Mouse (Mus musculus) liver, embryonic 11.5 days (tissue): Measurements from ENCODE around the gene Rnf4. TPM values are rescaled to one million over a fixed set of nuclear protein-coding genes. Genes with fewer than 3 reads are reported as not detected.

Experiments used
- ATAC-seq: fragments of 200-750 bp; cut with Nextera tagmentation; replicated peaks from 2 replicates; pipeline ENCODE4 v1.8.0; 2017; ENCODE audit warnings: moderate number of reproducible peaks, mild to moderate bottlenecking, moderate TSS enrichment, moderate library complexity; ENCODE audit not compliant: low FRiP score
- DNase-seq: peaks from one replicate; pipeline ENCODE4 v3.0.0-alpha.2; 2017; ENCODE audit warnings: low spot score
- H3K27ac ChIP-seq: fragments of 300-500 bp; sonication (generic); 2 replicates; pipeline ENCODE4 v1.5.1; 2014; ENCODE audit warnings: mild to moderate bottlenecking, low read depth, low read length, control low read depth
- H3K27me3 ChIP-seq: fragments of 300-500 bp; sonication (generic); replicated peaks from 2 replicates; pipeline ENCODE4 v1.6.1; 2014; ENCODE audit warnings: low read length, mixed read lengths; ENCODE audit not compliant: control insufficient read depth, insufficient read depth
- H3K36me3 ChIP-seq: fragments of 300-500 bp; sonication (generic); 2 replicates; pipeline ENCODE4 v1.6.1; 2014; ENCODE audit warnings: mild to moderate bottlenecking, low read length, moderate library complexity, mixed read lengths; ENCODE audit not compliant: control insufficient read depth, insufficient read depth
- H3K4me1 ChIP-seq: fragments of 300-500 bp; sonication (generic); replicated peaks from 2 replicates; pipeline ENCODE4 v1.6.1; 2014; ENCODE audit warnings: low read length, mixed read lengths; ENCODE audit not compliant: control insufficient read depth, insufficient read depth
- H3K4me2 ChIP-seq: fragments of 300-500 bp; sonication (generic); 2 replicates; pipeline ENCODE4 v1.6.1; 2014; ENCODE audit warnings: mild to moderate bottlenecking, control low read depth, moderate library complexity
- H3K4me3 ChIP-seq: fragments of 300-500 bp; sonication (generic); 2 replicates; pipeline ENCODE4 v1.5.1; 2014; ENCODE audit warnings: low read depth, low read length, control low read depth
- H3K9ac ChIP-seq: fragments of 300-500 bp; sonication (generic); 2 replicates; pipeline ENCODE4 v1.6.1; 2014; ENCODE audit warnings: low read depth, low read length, control low read depth
- H3K9me3 ChIP-seq: fragments of 300-500 bp; sonication (generic); 2 replicates; pipeline ENCODE4 v1.6.1; 2016; ENCODE audit warnings: low read length, inconsistent platforms, mixed read lengths; ENCODE audit not compliant: control insufficient read depth
- WGBS: fragments of 180-500 bp; shearing (Covaris S2); extraction: QIAGEN DNeasy Blood & Tissue Kit; methylation state at CpG from one replicate; pipeline ENCODE4 v1.1.7; 2014; 5-methylcytosine and 5-hydroxymethylcytosine counted together
- polyA plus RNA-seq: library from polyadenylated mRNA; unstranded; fragments of >200 nt; fragmentation: Nextera tagmentation; extraction: Ambion mirVana; gene quantifications from 2 replicates; pipeline ENCODE4 v1.2.1, GENCODE M21; 2014

The Rnf4 gene
- polyA plus RNA-seq, 1 experiment from 2014 or later, result 151 TPM

- ATAC-seq, result no peak
- H3K4me2 ChIP-seq, result no peak overlapping the region
- no peak overlapping the region for H3K27ac ChIP-seq
- H3K4me1 ChIP-seq, result no peaks in the 10 kb centered on the region
- H3K9ac ChIP-seq, result no peak overlapping the region
- H3K36me3 ChIP-seq, result peaks cover 13% of the 10 kb centered on the region; the same call in 1 of the 2 replicates
- no peaks in the 10 kb centered on the region for H3K9me3 ChIP-seq
- no peak for DNase-seq
- no peaks in the 10 kb centered on the region for H3K27me3 ChIP-seq
- no peak overlapping the region for H3K4me3 ChIP-seq
These were observed 27.0 kb downstream of the Rnf4 start for GRCm38 (mm10) chr5:34363115-34363514.

DNA sequence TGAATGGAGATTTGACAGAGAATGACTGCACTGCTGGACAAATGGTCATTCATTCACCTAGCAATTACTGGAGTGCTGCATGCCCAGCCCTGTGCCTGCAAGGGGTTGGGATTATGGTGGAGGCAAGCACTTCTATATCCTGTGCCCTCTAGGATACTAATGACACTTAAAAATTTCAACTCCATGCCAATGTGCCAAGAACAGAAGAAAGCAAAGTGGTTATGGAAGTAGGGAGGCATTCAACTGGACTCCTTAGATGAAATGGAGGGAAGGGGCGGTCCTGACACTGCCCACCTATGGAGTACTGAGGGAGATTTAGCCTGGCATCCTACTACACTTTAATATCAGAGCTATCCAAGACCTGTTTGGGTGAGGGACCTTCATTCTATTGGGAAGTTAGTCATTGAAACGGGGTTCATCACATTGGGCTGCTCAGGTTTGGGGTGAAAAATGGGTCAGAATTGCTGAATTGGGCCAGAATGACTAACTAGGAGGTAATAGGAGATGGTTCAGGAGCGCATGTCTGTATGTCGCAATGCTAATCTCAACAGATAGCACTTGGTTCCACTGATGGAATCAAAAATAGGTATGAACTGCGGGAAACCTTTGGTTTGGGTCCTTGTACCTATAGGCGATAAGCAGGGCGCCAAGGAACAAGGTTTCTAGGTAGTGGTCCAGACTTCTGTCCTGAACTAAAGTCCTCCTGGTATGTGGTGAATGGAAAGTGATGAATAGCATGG, 32.6 kb downstream of the Rnf4 start:
- WGBS, result 69% methylated on average over 7 of the region's 7 CpGs
- H3K4me2 ChIP-seq, result peak overlapping the region; percentile 86
- H3K9me3 ChIP-seq, result no peaks in the 10 kb centered on the region
- H3K4me3 ChIP-seq, result peak overlapping the region; percentile 96
- H3K36me3 ChIP-seq, result no peaks in the 10 kb centered on the region; the same call in 1 of the 2 replicates
- no peak for ATAC-seq
- peaks cover 10% of the 10 kb centered on the region for H3K4me1 ChIP-seq
- H3K9ac ChIP-seq, result peak overlapping the region; percentile 82
- no peaks in the 10 kb centered on the region for H3K27me3 ChIP-seq
- peak overlapping the region; percentile 71 for H3K27ac ChIP-seq
- peak; percentile 38 for DNase-seq

DNA sequence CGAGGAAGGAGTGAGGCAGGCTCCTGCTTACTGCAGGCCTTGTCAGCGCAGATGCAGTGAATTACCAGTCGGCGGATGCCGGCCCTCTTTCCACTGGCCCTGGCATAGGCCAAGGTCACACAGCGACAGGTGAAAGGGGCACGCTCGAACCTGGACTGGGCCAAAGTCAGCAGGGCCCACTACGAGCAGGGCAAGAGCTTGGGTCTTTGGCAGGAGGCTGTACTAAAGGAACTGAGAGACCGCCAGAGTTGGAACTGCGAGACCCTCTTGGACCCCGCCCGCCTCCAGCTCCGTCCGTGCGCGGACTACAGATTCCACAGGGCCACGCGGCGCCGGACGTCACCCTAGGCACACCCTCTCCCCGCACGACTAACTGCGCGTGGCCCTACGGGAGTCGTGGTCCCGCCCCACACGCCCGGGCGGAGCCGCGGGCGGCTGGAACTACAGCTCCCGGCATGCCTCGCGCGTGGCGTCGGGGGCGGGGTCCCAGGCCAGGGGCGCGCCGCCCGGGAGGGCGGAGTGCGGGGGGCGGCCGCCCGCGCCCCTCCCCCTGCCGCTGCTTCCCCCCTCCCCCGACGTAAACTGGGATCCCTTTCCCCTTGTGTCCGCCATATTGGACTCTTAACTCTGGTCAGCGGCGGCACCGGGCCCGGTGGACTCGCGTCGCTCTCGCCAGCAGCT, 33.4 kb downstream of the Rnf4 start, which contains the start of gene Fam193a:
TSS of gene Fam193a (plus strand) at position 593 of the 681 bp plus-strand sequence.
- Histone ChIP-seq H3K4me3 (peak within 1 kb of the TSS; percentile 96), H3K27me3 (no peaks in the 10 kb centered on the region), H3K9me3 (no peaks in the 10 kb centered on the region), H3K27ac (peak within 1 kb of the TSS; percentile 80), H3K9ac (peak within 1 kb of the TSS; percentile 95), H3K4me2 (peak within 1 kb of the TSS; percentile 90), H3K36me3 (no peaks in the 10 kb centered on the region; the same call in 1 of the 2 replicates), H3K4me1 (peaks cover 10% of the 10 kb centered on the region)
- ATAC-seq (peak; percentile 99), DNase-seq (peak; percentile 96)
- under 1% methylated on average over 51 of the region's 64 CpGs for WGBS

DNA sequence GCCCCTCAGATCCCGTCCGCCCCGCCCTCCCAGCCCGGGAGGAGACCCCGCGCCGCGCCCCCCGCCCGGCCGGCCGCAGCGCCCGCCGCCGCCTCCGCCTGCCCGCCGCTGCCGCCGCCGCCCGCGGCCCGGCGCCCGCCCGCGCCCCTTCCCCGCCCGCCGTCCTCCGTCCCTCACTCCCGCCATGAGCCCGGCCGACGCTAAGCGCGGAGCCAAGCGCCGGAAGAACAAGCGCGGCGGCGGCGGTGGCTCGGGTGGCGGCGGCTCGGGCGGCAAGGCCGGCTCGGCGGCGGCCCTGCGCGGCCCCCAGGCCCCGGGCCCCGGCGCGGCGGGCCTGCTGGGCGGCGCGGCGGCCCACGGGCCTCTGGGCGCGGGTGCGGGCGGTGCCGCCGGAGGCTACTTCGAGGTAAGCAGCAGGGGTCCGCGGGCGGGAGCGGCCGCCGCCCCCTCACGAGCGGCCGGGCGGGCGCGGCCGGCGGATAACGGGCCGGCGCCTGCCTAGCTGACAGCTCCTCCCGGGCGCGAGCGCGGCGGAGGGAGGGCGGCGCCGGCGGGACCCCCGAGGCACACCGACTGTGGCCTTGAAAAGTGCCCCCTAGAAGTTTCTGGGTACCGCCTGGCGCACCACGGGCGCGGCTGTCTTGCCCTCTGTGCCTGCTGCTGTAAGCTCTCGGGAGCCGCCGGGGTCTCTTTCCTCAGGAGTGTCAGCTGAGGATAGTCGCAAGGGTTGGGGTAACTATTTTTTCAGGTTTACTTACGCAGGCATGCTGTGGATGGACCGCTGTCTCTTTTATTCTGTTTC, 34.1 kb downstream of the Rnf4 start:
- no peak for ATAC-seq
- H3K27me3 ChIP-seq, result no peaks in the 10 kb centered on the region
- WGBS, result under 1% methylated on average over 64 of the region's 114 CpGs

DNA sequence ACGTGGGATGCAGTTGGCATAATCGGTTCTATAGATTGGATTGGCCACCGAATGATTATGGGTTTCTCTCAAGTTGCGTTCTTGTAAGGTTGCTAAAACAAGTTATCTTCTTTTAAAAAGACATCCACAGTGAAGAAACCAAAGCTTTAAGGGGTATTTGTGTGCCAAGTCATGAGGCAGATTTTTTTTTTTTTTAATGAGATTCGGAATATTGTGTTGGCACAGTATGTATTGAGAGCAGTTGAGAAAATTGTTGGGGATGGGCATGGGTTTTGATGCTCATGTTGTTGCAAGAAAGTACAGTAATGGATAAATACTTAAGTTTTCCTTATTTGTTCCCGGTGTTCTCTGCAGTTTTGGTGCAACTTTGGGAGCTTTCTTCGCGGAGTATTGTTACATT, 34.8 kb downstream of the Rnf4 start:
- H3K4me3 ChIP-seq, result peak overlapping the region; percentile 96
- H3K27ac ChIP-seq, result no peak overlapping the region
- WGBS, result 36% methylated on average over 8 of the region's 8 CpGs
- ATAC-seq (no peak), DNase-seq (no peak)
- peak overlapping the region; percentile 95 for H3K9ac ChIP-seq
- peaks cover 10% of the 10 kb centered on the region for H3K4me1 ChIP-seq
- peak overlapping the region; percentile 90 for H3K4me2 ChIP-seq
- no peaks in the 10 kb centered on the region for H3K9me3 ChIP-seq
- no peaks in the 10 kb centered on the region for H3K27me3 ChIP-seq
- no peaks in the 10 kb centered on the region for H3K36me3 ChIP-seq

More for the DNA sequence above, 34.1 kb downstream of the Rnf4 start:
- Histone ChIP-seq H3K4me2 (peak overlapping the region; percentile 90), H3K4me3 (peak overlapping the region; percentile 96), H3K27ac (peak overlapping the region; percentile 80), H3K36me3 (no peaks in the 10 kb centered on the region; the same call in 1 of the 2 replicates), H3K9me3 (no peaks in the 10 kb centered on the region), H3K4me1 (peaks cover 10% of the 10 kb centered on the region), H3K9ac (peak overlapping the region; percentile 95)
- peak; percentile 48 for DNase-seq

DNA sequence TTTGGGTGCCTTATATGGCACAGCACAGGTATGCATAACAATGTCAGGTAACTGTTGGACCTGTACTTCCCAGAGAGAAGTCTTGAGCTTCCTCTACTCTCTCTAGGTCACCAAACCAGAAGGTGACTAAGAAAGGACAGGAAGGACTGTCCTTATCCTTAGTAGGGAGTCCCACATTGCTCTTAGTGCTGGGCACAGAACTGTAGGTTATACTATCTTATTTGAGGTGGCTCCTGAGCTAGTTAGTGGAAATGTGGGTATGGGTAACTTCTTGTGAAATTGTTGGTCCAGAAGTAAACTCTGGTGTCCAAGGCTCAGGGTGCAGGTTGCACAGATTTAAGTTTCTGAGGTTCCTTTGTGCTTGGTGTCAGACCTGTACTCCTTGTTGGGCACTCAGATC, 36.1 kb downstream of the Rnf4 start:
- Histone ChIP-seq H3K4me2 (peak overlapping the region; percentile 25; the same call in 1 of the 2 replicates), H3K36me3 (no peaks in the 10 kb centered on the region), H3K4me1 (peaks cover 10% of the 10 kb centered on the region), H3K27me3 (no peaks in the 10 kb centered on the region), H3K9ac (no peak overlapping the region), H3K27ac (no peak overlapping the region), H3K4me3 (no peak overlapping the region), H3K9me3 (no peaks in the 10 kb centered on the region)
- no peak for DNase-seq
- ATAC-seq, result no peak

DNA sequence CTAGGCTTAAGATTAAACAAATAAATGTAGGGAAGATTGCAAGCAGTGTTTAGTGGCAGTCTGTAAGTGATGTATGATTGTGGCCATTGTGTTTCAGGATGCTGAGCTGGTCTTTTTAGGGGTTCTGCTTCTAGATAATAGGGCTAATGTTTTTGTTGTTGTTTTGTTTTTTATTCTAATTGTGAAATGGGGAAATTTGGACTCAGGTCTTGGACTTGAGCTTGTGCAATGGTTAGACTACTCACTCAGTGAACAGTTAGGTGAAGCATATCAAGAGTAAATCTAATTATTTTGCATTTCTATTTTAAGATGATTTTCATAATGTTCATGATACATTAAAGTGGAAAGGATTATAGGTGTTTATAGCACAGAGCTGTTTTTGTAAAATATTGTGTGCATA, 36.5 kb downstream of the Rnf4 start:
- ATAC-seq (no peak), DNase-seq (no peak)
- H3K9me3 ChIP-seq, result no peaks in the 10 kb centered on the region
- no peak overlapping the region for H3K4me2 ChIP-seq
- H3K36me3 ChIP-seq, result no peaks in the 10 kb centered on the region
- no peak overlapping the region for H3K9ac ChIP-seq
- H3K4me3 ChIP-seq, result no peak overlapping the region
- H3K27ac ChIP-seq, result no peak overlapping the region
- no peaks in the 10 kb centered on the region for H3K27me3 ChIP-seq
- peaks cover 10% of the 10 kb centered on the region for H3K4me1 ChIP-seq

DNA sequence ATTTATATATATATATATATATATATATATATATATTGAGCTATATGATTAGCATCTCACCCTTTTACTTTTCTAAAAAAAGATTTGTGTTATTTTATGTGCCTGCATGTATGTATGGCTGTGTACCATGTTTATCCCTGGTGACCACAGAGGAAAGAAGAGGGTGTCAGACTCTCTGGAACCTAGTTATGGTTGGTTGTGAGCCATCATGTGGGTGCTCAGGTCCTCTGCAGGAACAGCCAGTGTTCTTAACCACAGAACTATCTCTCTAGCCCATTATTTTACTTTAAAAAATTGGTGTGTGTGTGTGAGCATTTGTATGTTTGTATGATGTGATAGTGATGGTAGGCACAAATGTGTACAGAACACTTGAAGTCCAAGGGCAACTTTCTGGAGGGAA, 42.7 kb downstream of the Rnf4 start:
- ATAC-seq, result no peak
- no peaks in the 10 kb centered on the region for H3K9me3 ChIP-seq
- no peak for DNase-seq
- no peak overlapping the region for H3K4me3 ChIP-seq
- H3K27ac ChIP-seq, result no peak overlapping the region
- H3K9ac ChIP-seq, result no peak overlapping the region
- no peak overlapping the region for H3K4me2 ChIP-seq
- no peaks in the 10 kb centered on the region for H3K27me3 ChIP-seq
- no peaks in the 10 kb centered on the region for H3K36me3 ChIP-seq
- H3K4me1 ChIP-seq, result no peaks in the 10 kb centered on the region; the same call in 1 of the 2 replicates
